In genomic region chr11:89978914-89979818, GRCm38 (mm10) we compare ENCODE assay signal across 11 mouse cellular contexts. TPM values are rescaled to one million over a fixed set of nuclear protein-coding genes. Genes with fewer than 3 reads are reported as not detected.
DNase-seq lines count a peak whose midpoint lies in the region; ATAC-seq and TF ChIP-seq lines count a peak whose summit lies in the region.
"Had no signal": no experiment of that assay in that cellular context is flagged by ENCODE, and none has a peak within 500 bp of the region (broad histone marks: within the 10 kb centered on the region; RNA-seq: fewer than 3 reads in every experiment).

No protein-coding gene starts in this region.

- no peak overlapping the region for H3K9ac ChIP-seq in kidney, embryonic 15.5 days
- no peak overlapping the region for H3K9ac ChIP-seq in limb, embryonic 12.5 days (replicated peaks)
- H3K9ac ChIP-seq: forebrain, embryonic 12.5 days had no signal

- peaks cover 8% of the 10 kb centered on the region; the same call in 1 of the 2 replicates for H3K4me1 ChIP-seq in kidney, embryonic 15.5 days
- peaks cover 9% of the 10 kb centered on the region for H3K4me1 ChIP-seq in limb, embryonic 12.5 days (replicated peaks)

- no peak for TF ChIP-seq CTCF in Patski (IDR thresholded peaks at IDR 0.05)

- in situ Hi-C loops in Patski (cut with MboI; ENCODE audit: low pct_unique_long_range_greater_than_20kb) = loop anchor here (25.0 kb wide), 1 partner anchor 633 kb away; no protein-coding TSS in a partner anchor

- no peaks in the 10 kb centered on the region for H3K27me3 ChIP-seq in kidney, embryonic 15.5 days
- no peaks in the 10 kb centered on the region for H3K27me3 ChIP-seq in Patski
- H3K27me3 ChIP-seq in limb, embryonic 12.5 days = no peaks in the 10 kb centered on the region
- H3K27me3 ChIP-seq: forebrain, embryonic 12.5 days had no signal

- CTCF ChIA-PET in Patski (lab: Charles Lee) = interaction anchor here (1.0 to 1.2 kb wide), 2 partner anchors 42 to 64 kb away, joined by 3 to 4 read pairs; no protein-coding TSS in a partner anchor

- no peaks in the 10 kb centered on the region for H3K36me3 ChIP-seq in kidney, embryonic 15.5 days
- H3K36me3 ChIP-seq in limb, embryonic 12.5 days = no peaks in the 10 kb centered on the region
- H3K36me3 ChIP-seq: forebrain, embryonic 12.5 days had no signal

- DNase-seq in embryo, embryonic 10.5 days (ENCODE audit: low spot score) = peak; percentile 10
- DNase-seq in embryo, embryonic 9.5 days (ENCODE audit: extremely low spot score) = no peak
- no peak for DNase-seq in kidney, adult 11 months
- DNase-seq in Patski (ENCODE audit: low read depth, low spot score) = no peak
- no peak for DNase-seq in right cerebral cortex, postnatal 36 days (ENCODE audit: low spot score in 2 of 2)
- no peak for DNase-seq in testis, postnatal 10 days (ENCODE audit: low spot score)

- 51% methylated on average over 11 of the region's 11 CpGs for WGBS in kidney, embryonic 15.5 days
- 53% methylated on average over 11 of the region's 11 CpGs for WGBS in limb, embryonic 12.5 days

- POLR2A ChIA-PET in Patski (lab: Charles Lee) = interaction anchor here (0.6 kb wide), 1 partner anchor 193 kb away, joined by 4 read pairs; no protein-coding TSS in a partner anchor

- ATAC-seq in kidney, embryonic 15.5 days (replicated peaks; ENCODE audit: low FRiP score) = no peak
- ATAC-seq in Patski = peak; percentile 65
- ATAC-seq in limb, embryonic 12.5 days (ENCODE audit: insufficient number of reproducible peaks, insufficient read depth, low FRiP score, low TSS enrichment, low read depth) = 0 out of 2 replicates have a peak, but pooled peaks have one; percentile 15

- H3K9me3 ChIP-seq in kidney, embryonic 15.5 days (replicated peaks) = no peaks in the 10 kb centered on the region
- H3K9me3 ChIP-seq in limb, embryonic 12.5 days = no peaks in the 10 kb centered on the region
- H3K9me3 ChIP-seq: forebrain, embryonic 12.5 days; megakaryocyte, embryonic 14.5 days had no signal

- H3K27ac ChIP-seq in kidney, embryonic 15.5 days = peak overlapping the region; percentile 54
- H3K27ac ChIP-seq in limb, embryonic 12.5 days = peak overlapping the region; percentile 68
- H3K27ac ChIP-seq: forebrain, embryonic 12.5 days had no signal

- no peak overlapping the region for H3K4me3 ChIP-seq in kidney, embryonic 15.5 days (replicated peaks)
- no peak overlapping the region for H3K4me3 ChIP-seq in limb, embryonic 12.5 days (replicated peaks)
- H3K4me3 ChIP-seq: forebrain, embryonic 12.5 days; megakaryocyte, embryonic 14.5 days had no signal

- H3K4me2 ChIP-seq in kidney, embryonic 15.5 days = no peak overlapping the region
- 0 out of 2 replicates have a peak overlapping the region, but pooled peaks have one; percentile 13 for H3K4me2 ChIP-seq in limb, embryonic 12.5 days

RNA-seq across cellular contexts. Expression of gene Pctp, which starts 23.5 kb away (rescaled TPM):
- polyA plus RNA-seq in kidney, embryonic 15.5 days (2015; fragmentation: Nextera tagmentation; extraction: Ambion mirVana) = 12.1 and 13.1 TPM in 2 replicates
- polyA plus RNA-seq in Patski (2021) = 4.6 TPM
- 10.9 and 12.3 TPM in 2 replicates for polyA plus RNA-seq in limb, embryonic 12.5 days (2016; fragmentation: Nextera tagmentation; extraction: Ambion mirVana)

RNA-seq across cellular contexts. Expression of gene Tmem100, which starts 51.0 kb away (rescaled TPM):
- polyA plus RNA-seq in kidney, embryonic 15.5 days (2015; fragmentation: Nextera tagmentation; extraction: Ambion mirVana) = 21.9 and 24.4 TPM in 2 replicates
- not detected for polyA plus RNA-seq in Patski (2021)
- 7.2 and 8.4 TPM in 2 replicates for polyA plus RNA-seq in limb, embryonic 12.5 days (2016; fragmentation: Nextera tagmentation; extraction: Ambion mirVana)
- polyA plus RNA-seq: liver, adult 2 months had no signal
